Mouse (Mus musculus): ENCODE results near the gene Hmgb1.

DNA sequence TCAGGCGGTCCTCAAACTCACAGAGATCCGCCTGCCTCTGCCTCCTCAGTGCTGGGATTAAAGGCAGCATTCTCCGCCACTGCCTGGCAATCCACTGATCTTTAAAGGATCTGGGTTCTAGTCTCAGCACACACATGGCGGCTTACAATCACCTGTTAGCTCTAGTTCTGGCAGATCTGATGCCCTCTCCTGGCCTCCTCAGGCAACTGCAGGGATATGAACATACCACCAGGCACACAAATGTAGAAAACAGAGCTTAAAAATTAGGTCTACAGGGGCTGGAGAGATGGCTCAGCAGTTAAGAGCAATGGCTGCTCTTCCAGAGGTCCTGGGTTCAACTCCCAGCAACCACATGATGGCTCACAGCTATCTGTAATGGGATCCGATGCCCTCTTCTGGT, 112.7 kb downstream of the Hmgb1 start:
- TF ChIP-seq CTCF (IDR thresholded peaks at IDR 0.05; ENCODE audit: low read depth, low read length) (peak; percentile 34; the same call in 1 of the 2 replicates), POLR2A (IDR thresholded peaks at IDR 0.05; ENCODE audit: extremely low read depth, insufficient read depth, low read length) (no peak)
